Mouse (Mus musculus) cortical plate, adult 2 months (tissue): ENCODE results near the gene Gm47429.

ENCODE experiments used
- CTCF ChIP-seq: fragments of 200-500 bp; IDR thresholded peaks from 2 replicates; pipeline ENCODE4 v1.5.1; 2011; ENCODE audit warnings: mild to moderate bottlenecking, control low read depth, low read length; ENCODE audit not compliant: insufficient read depth; ENCODE audit errors: extremely low read depth
- POLR2A ChIP-seq: fragments of 200-500 bp; IDR thresholded peaks from 2 replicates; pipeline ENCODE4 v1.6.1; 2011; ENCODE audit warnings: mild to moderate bottlenecking, low read length, control low read depth; ENCODE audit not compliant: insufficient read depth; ENCODE audit errors: extremely low read depth

GRCm38 (mm10) chr13:50467007-50467406, 23.3 kb upstream of the Gm47429 start, which contains the start of gene Nutm2:
- TF ChIP-seq POLR2A (no peak), CTCF (no peak)
